Mouse (Mus musculus) lung, postnatal 0 days (tissue): ENCODE measurements around the gene Dock3. TPM values are rescaled to one million over a fixed set of nuclear protein-coding genes. Genes with fewer than 3 reads are reported as not detected.

Experiments used
- ATAC-seq: fragments of 200-750 bp; cut with Nextera tagmentation; 2 replicates; pipeline ENCODE4 v1.8.0; 2017; ENCODE audit warnings: moderate library complexity
- DNase-seq: peaks from one replicate; pipeline ENCODE4 v3.0.0-alpha.2; 2016; ENCODE audit warnings: low spot score
- H3K27ac ChIP-seq: fragments of 300-500 bp; sonication (generic); 2 replicates; pipeline ENCODE4 v1.5.1; 2014; ENCODE audit warnings: antibody characterized with exemption, mild to moderate bottlenecking, low read length, mixed read lengths
- H3K27me3 ChIP-seq: fragments of 300-500 bp; sonication (generic); replicated peaks from 2 replicates; pipeline ENCODE4 v1.6.1; 2014; ENCODE audit warnings: low read length, mixed read lengths; ENCODE audit not compliant: insufficient read depth
- H3K36me3 ChIP-seq: fragments of 300-500 bp; sonication (generic); 2 replicates; pipeline ENCODE4 v1.6.1; 2014; ENCODE audit warnings: low read length, mixed read lengths; ENCODE audit not compliant: insufficient read depth
- H3K4me1 ChIP-seq: fragments of 300-500 bp; sonication (generic); 2 replicates; pipeline ENCODE4 v1.6.1; 2014; ENCODE audit warnings: antibody characterized with exemption, low read depth, low read length, mixed read lengths; ENCODE audit not compliant: insufficient read depth
- H3K4me2 ChIP-seq: fragments of 300-500 bp; sonication (generic); replicated peaks from 2 replicates; pipeline ENCODE4 v1.6.1; 2014; ENCODE audit warnings: low read depth, mild to moderate bottlenecking, low read length, moderate library complexity, mixed read lengths
- H3K4me3 ChIP-seq: fragments of 300-500 bp; sonication (generic); 2 replicates; pipeline ENCODE4 v1.5.1; 2014; ENCODE audit warnings: low read depth, low read length
- H3K9ac ChIP-seq: fragments of 300-500 bp; sonication (generic); replicated peaks from 2 replicates; pipeline ENCODE4 v1.6.1; 2014; ENCODE audit warnings: low read depth, mild to moderate bottlenecking
- H3K9me3 ChIP-seq: fragments of 300-500 bp; sonication (generic); 2 replicates; pipeline ENCODE4 v1.6.1; 2016; ENCODE audit warnings: low read length, mixed read lengths
- CTCF ChIP-seq: IDR thresholded peaks from 2 replicates; pipeline ENCODE4 v1.5.1; 2016; ENCODE audit warnings: antibody characterized with exemption, mild to moderate bottlenecking
- EP300 ChIP-seq: IDR thresholded peaks from 2 replicates; pipeline ENCODE4 v1.6.1; 2016; ENCODE audit warnings: antibody characterized with exemption, mild to moderate bottlenecking, control low read depth
- WGBS: fragments of 180-500 bp; shearing (Covaris S2); extraction: QIAGEN DNeasy Blood & Tissue Kit; methylation state at CpG from one replicate; pipeline ENCODE4 v1.1.7; 2014; 5-methylcytosine and 5-hydroxymethylcytosine counted together
- polyA plus RNA-seq: library from polyadenylated mRNA; unstranded; fragments of >200 nt; fragmentation: Nextera tagmentation; extraction: Ambion mirVana; gene quantifications from 2 replicates; pipeline ENCODE4 v1.2.1, GENCODE M21; 2015

Gene Dock3
- polyA plus RNA-seq, 1 experiment from 2014 or later, result 0.08 TPM

GRCm38 (mm10) chr9:107267721-107268402, 36.2 kb upstream of the Dock3 start:
- Histone ChIP-seq H3K9ac (no peak overlapping the region), H3K27ac (no peak overlapping the region), H3K4me2 (no peak overlapping the region), H3K27me3 (no peaks in the 10 kb centered on the region), H3K36me3 (no peaks in the 10 kb centered on the region), H3K9me3 (no peaks in the 10 kb centered on the region), H3K4me3 (no peak overlapping the region), H3K4me1 (no peaks in the 10 kb centered on the region)
- DNase-seq (no peak), ATAC-seq (no peak)
- 16% methylated on average over 4 of the region's 4 CpGs for WGBS
- TF ChIP-seq CTCF (no peak), EP300 (no peak)

DNA sequence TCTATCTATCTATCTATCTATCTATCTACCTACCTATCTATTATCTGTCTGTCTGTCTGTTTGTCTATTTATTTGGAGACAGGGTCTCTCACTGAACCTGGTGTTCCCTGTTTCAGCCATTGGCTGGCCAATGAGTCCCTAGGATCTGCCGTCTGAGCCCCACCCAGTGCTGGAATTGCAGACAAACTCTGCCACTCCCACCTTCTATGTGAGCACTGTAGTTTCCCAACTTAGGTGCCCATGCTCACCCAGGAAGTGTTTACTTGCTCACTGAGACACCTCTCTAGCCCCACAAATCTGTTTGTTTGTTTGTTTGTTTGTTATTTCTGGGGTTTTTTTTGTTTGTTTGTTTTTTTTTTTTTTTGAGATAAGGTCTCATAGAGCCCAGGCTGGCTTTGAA, 35.3 kb upstream of the Dock3 start:
- WGBS, result 34% methylated on average over 1 of the region's 1 CpGs
- Histone ChIP-seq H3K9me3 (no peaks in the 10 kb centered on the region), H3K27ac (no peak overlapping the region), H3K4me1 (no peaks in the 10 kb centered on the region), H3K27me3 (no peaks in the 10 kb centered on the region), H3K9ac (no peak overlapping the region), H3K36me3 (no peaks in the 10 kb centered on the region), H3K4me3 (no peak overlapping the region), H3K4me2 (no peak overlapping the region)
- DNase-seq (no peak), ATAC-seq (no peak)
- TF ChIP-seq CTCF, result no peak
- no peak for TF ChIP-seq EP300

- Histone ChIP-seq H3K4me3 (no peak overlapping the region), H3K27me3 (no peaks in the 10 kb centered on the region), H3K27ac (no peak overlapping the region), H3K9ac (no peak overlapping the region), H3K36me3 (no peaks in the 10 kb centered on the region), H3K9me3 (no peaks in the 10 kb centered on the region), H3K4me1 (no peaks in the 10 kb centered on the region), H3K4me2 (no peak overlapping the region)
- WGBS, result 58% methylated on average over 3 of the region's 3 CpGs
- no peak for TF ChIP-seq CTCF
- TF ChIP-seq EP300, result no peak
- ATAC-seq (no peak), DNase-seq (no peak)
Observed at GRCm38 (mm10) chr9:107264731-107265130, 33.0 kb upstream of the Dock3 start.

DNA sequence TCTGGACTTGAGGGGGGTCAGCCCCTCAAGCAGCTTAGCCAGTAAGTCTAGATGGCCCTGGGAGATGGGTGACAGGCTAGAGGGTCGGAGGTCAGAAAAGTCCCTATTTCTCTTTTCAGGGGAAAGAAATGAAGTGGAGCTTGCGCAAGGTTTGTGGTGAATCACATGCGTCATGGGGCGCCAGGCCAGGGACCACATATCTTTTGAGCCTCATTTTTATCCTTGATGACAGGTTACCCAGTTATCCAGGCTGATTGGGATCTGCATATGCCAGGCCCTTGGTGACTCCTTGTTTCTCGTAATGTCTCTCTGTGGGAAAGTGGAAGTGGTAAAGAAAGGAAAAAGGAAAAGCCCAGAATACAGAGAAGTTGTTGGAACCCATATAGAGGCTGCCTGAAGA, 32.2 kb upstream of the Dock3 start:
- DNase-seq (no peak), ATAC-seq (no peak)
- no peak overlapping the region for H3K4me2 ChIP-seq
- no peaks in the 10 kb centered on the region for H3K27me3 ChIP-seq
- H3K9me3 ChIP-seq, result no peaks in the 10 kb centered on the region
- no peak overlapping the region for H3K9ac ChIP-seq
- TF ChIP-seq EP300 (no peak), CTCF (no peak)
- no peak overlapping the region for H3K27ac ChIP-seq
- no peaks in the 10 kb centered on the region for H3K36me3 ChIP-seq
- no peaks in the 10 kb centered on the region for H3K4me1 ChIP-seq
- no peak overlapping the region for H3K4me3 ChIP-seq
- WGBS, result 82% methylated on average over 5 of the region's 5 CpGs

DNA sequence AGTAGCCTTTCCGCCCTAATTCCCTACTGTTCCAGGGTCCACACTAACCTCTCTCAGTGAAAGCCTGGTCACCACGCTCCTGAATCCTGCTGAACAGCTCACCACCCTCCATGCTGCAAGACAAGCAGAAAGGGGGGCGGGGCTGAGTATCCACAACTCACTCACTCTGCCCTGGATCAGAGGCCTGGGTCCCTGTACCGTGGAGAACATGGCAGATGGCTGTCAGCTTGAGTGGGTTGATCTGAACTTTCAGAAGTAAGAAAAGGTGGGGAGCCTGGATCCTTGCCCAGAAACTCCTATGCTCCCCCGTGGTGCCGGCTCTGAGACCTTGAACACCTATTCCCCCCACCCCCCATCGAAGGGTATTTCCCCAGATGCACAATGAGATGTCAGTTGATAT, 30.7 kb upstream of the Dock3 start:
- Histone ChIP-seq H3K36me3 (no peaks in the 10 kb centered on the region), H3K4me1 (no peaks in the 10 kb centered on the region), H3K27ac (no peak overlapping the region), H3K4me3 (no peak overlapping the region), H3K4me2 (no peak overlapping the region), H3K9me3 (no peaks in the 10 kb centered on the region), H3K9ac (no peak overlapping the region), H3K27me3 (no peaks in the 10 kb centered on the region)
- DNase-seq (no peak), ATAC-seq (no peak)
- TF ChIP-seq EP300, result no peak
- TF ChIP-seq CTCF, result no peak
- 65% methylated on average over 7 of the region's 7 CpGs for WGBS

DNA sequence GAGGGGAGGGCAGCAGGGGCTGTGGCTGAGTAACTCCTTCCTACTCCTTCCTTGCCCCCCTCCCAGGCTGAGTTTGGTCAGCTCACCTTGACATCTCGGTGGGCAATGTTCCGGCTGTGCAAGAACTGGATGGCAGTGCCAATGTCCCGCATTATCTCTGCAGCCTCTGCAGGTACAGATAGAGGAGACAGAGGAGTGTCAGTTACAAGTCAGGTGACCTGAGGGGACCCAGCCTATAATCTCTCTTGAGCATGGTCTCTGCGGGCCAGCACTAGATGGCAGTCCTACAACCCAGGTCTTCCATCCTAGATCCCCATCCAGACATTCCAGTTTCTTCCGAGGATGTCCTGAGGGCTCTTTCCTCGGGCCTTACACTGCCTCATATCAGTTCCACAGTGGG, 30.1 kb upstream of the Dock3 start:
- no peak overlapping the region for H3K27ac ChIP-seq
- WGBS, result 71% methylated on average over 6 of the region's 6 CpGs
- no peak overlapping the region for H3K4me2 ChIP-seq
- no peak overlapping the region for H3K9ac ChIP-seq
- ATAC-seq (no peak), DNase-seq (no peak)
- H3K4me3 ChIP-seq, result no peak overlapping the region
- H3K36me3 ChIP-seq, result no peaks in the 10 kb centered on the region
- H3K4me1 ChIP-seq, result no peaks in the 10 kb centered on the region
- no peak for TF ChIP-seq EP300
- no peak for TF ChIP-seq CTCF
- H3K9me3 ChIP-seq, result no peaks in the 10 kb centered on the region
- no peaks in the 10 kb centered on the region for H3K27me3 ChIP-seq

DNA sequence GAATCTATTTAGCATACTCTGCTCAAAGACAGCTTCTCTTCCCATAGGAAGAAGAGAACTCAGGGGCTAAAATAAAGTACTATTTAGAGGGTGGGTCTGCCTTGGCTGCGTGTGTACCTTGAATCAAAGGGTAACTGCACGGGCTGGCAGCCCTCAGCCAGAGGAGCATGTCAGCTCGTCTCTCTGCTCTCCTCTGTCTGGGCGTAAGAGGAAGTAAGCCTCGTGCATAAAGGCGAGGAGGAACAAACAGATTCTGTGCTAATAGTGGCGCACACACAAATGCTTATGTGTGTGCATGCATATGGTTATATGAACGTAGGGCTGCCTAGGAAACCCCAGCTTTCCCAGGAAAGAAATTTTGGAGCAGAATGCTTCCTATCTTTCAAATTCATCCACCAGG, 29.1 kb upstream of the Dock3 start:
- Histone ChIP-seq H3K27ac (no peak overlapping the region), H3K9me3 (no peaks in the 10 kb centered on the region), H3K4me2 (no peak overlapping the region), H3K36me3 (no peaks in the 10 kb centered on the region), H3K9ac (no peak overlapping the region), H3K4me3 (no peak overlapping the region), H3K27me3 (no peaks in the 10 kb centered on the region), H3K4me1 (no peaks in the 10 kb centered on the region)
- no peak for DNase-seq
- no peak for ATAC-seq
- no peak for TF ChIP-seq EP300
- 45% methylated on average over 8 of the region's 8 CpGs for WGBS
